Mouse (Mus musculus) stomach, postnatal 0 days (tissue): ENCODE data around the gene Prox2. TPM values are rescaled to one million over a fixed set of nuclear protein-coding genes. Genes with fewer than 3 reads are reported as not detected.
A peak's percentile ranks its signal among the peaks of the same experiment; 100 is the strongest.

ENCODE experiments used
- ATAC-seq: fragments of 200-750 bp; cut with Nextera tagmentation; 2 replicates; pipeline ENCODE4 v1.8.0; 2017; ENCODE audit not compliant: low FRiP score, low TSS enrichment
- DNase-seq: peaks from one replicate; pipeline ENCODE4 v3.0.0-alpha.2; 2016; ENCODE audit warnings: low spot score
- H3K27ac ChIP-seq: fragments of 300-500 bp; sonication (generic); replicated peaks from 2 replicates; pipeline ENCODE4 v1.5.1; 2014; ENCODE audit warnings: mild to moderate bottlenecking, control low read depth
- H3K27me3 ChIP-seq: fragments of 300-500 bp; sonication (generic); 2 replicates; pipeline ENCODE4 v1.6.1; 2014; ENCODE audit warnings: low read length; ENCODE audit not compliant: control insufficient read depth, insufficient read depth
- H3K36me3 ChIP-seq: fragments of 300-500 bp; sonication (generic); 2 replicates; pipeline ENCODE4 v1.6.1; 2014; ENCODE audit warnings: low read length, mixed read lengths; ENCODE audit not compliant: control insufficient read depth, insufficient read depth
- H3K4me1 ChIP-seq: fragments of 300-500 bp; sonication (generic); replicated peaks from 2 replicates; pipeline ENCODE4 v1.6.1; 2014; ENCODE audit warnings: antibody characterized with exemption; ENCODE audit not compliant: control insufficient read depth, insufficient read depth
- H3K4me2 ChIP-seq: fragments of 300-500 bp; sonication (generic); replicated peaks from 2 replicates; pipeline ENCODE4 v1.6.1; 2014; ENCODE audit warnings: low read depth, mild to moderate bottlenecking, control low read depth, moderate library complexity
- H3K4me3 ChIP-seq: fragments of 300-500 bp; sonication (generic); 2 replicates; pipeline ENCODE4 v1.5.1; 2014; ENCODE audit warnings: low read depth, low read length, control low read depth
- H3K9ac ChIP-seq: fragments of 300-500 bp; sonication (generic); 2 replicates; pipeline ENCODE4 v1.6.1; 2014; ENCODE audit warnings: mild to moderate bottlenecking, low read length, control low read depth, mixed read lengths
- H3K9me3 ChIP-seq: fragments of 300-500 bp; sonication (generic); 2 replicates; pipeline ENCODE4 v1.6.1; 2016; ENCODE audit warnings: low read length; ENCODE audit not compliant: control insufficient read depth
- CTCF ChIP-seq: IDR thresholded peaks from 2 replicates; pipeline ENCODE4 v1.5.1; 2016; ENCODE audit warnings: antibody characterized with exemption, low read depth, mild to moderate bottlenecking, moderate library complexity
- EP300 ChIP-seq: optimal IDR thresholded peaks from 2 replicates; pipeline ENCODE3; 2016; ENCODE audit warnings: antibody characterized with exemption
- WGBS: fragments of 180-500 bp; shearing (Covaris S2); extraction: QIAGEN DNeasy Blood & Tissue Kit; methylation state at CpG from one replicate; pipeline ENCODE4 v1.1.7; 2014; 5-methylcytosine and 5-hydroxymethylcytosine counted together
- polyA plus RNA-seq: library from polyadenylated mRNA; unstranded; fragments of >200 nt; fragmentation: Nextera tagmentation; extraction: Ambion mirVana; gene quantifications from 2 replicates; pipeline ENCODE4 v1.2.1, GENCODE M21; 2015

Prox2 gene
- polyA plus RNA-seq, 1 experiment from 2014 or later: 1.9 TPM

GRCm38 (mm10) chr12:85153011-85153410 is 42.5 kb upstream of the Prox2 start:
- no peak overlapping the region for H3K4me2 ChIP-seq
- H3K27me3 ChIP-seq: no peaks in the 10 kb centered on the region
- no peaks in the 10 kb centered on the region for H3K36me3 ChIP-seq
- no peak overlapping the region for H3K9ac ChIP-seq
- no peak overlapping the region for H3K4me3 ChIP-seq
- no peak for TF ChIP-seq CTCF
- no peak for TF ChIP-seq EP300
- ATAC-seq (no peak), DNase-seq (no peak)
- H3K9me3 ChIP-seq: no peaks in the 10 kb centered on the region
- WGBS: 54% methylated on average over 3 of the region's 3 CpGs
- H3K4me1 ChIP-seq: no peaks in the 10 kb centered on the region
- H3K27ac ChIP-seq: no peak overlapping the region

- ATAC-seq (peak; percentile 53), DNase-seq (peak; percentile 54)
- Histone ChIP-seq H3K4me2 (peak within 1 kb of the TSS; percentile 34), H3K36me3 (no peaks in the 10 kb centered on the region), H3K4me1 (no peaks in the 10 kb centered on the region), H3K4me3 (0 out of 2 replicates have a peak within 1 kb of the TSS, but pooled peaks have one; percentile 1), H3K9ac (no peak within 1 kb of the TSS), H3K9me3 (no peaks in the 10 kb centered on the region), H3K27ac (no peak within 1 kb of the TSS), H3K27me3 (no peaks in the 10 kb centered on the region)
- TF ChIP-seq EP300 (no peak), CTCF (no peak)
- 16% methylated on average over 28 of the region's 28 CpGs for WGBS
Observed at GRCm38 (mm10) chr12:85151002-85151774, 40.6 kb upstream of the Prox2 start, which contains the start of gene Rps6kl1. Gene Rps6kl1, minus strand, starts transcription at chr12:85151264.

GRCm38 (mm10) chr12:85150321-85151001 is 39.9 kb upstream of the Prox2 start:
- TF ChIP-seq CTCF (no peak), EP300 (no peak)
- Histone ChIP-seq H3K9me3 (no peaks in the 10 kb centered on the region), H3K4me2 (peak overlapping the region; percentile 34), H3K27me3 (no peaks in the 10 kb centered on the region), H3K4me3 (0 out of 2 replicates have a peak overlapping the region, but pooled peaks have one; percentile 1), H3K36me3 (no peaks in the 10 kb centered on the region), H3K9ac (no peak overlapping the region), H3K4me1 (no peaks in the 10 kb centered on the region), H3K27ac (no peak overlapping the region)
- 0 out of 2 replicates have a peak, but pooled peaks have one; percentile 19 for ATAC-seq
- DNase-seq: no peak
- WGBS: 23% methylated on average over 20 of the region's 20 CpGs

- Histone ChIP-seq H3K36me3 (no peaks in the 10 kb centered on the region), H3K27ac (no peak overlapping the region), H3K4me1 (no peaks in the 10 kb centered on the region), H3K27me3 (no peaks in the 10 kb centered on the region), H3K4me2 (no peak overlapping the region), H3K4me3 (no peak overlapping the region), H3K9ac (no peak overlapping the region), H3K9me3 (no peaks in the 10 kb centered on the region)
- WGBS: 79% methylated on average over 9 of the region's 9 CpGs
- no peak for TF ChIP-seq CTCF
- TF ChIP-seq EP300: no peak
- DNase-seq (no peak), ATAC-seq (0 out of 2 replicates have a peak, but pooled peaks have one; percentile 4)
Observed at GRCm38 (mm10) chr12:85146881-85147280, 36.3 kb upstream of the Prox2 start.

- Histone ChIP-seq H3K27me3 (no peaks in the 10 kb centered on the region), H3K4me1 (no peaks in the 10 kb centered on the region), H3K4me3 (no peak overlapping the region), H3K4me2 (no peak overlapping the region), H3K36me3 (no peaks in the 10 kb centered on the region), H3K9me3 (no peaks in the 10 kb centered on the region), H3K9ac (no peak overlapping the region), H3K27ac (no peak overlapping the region; the same call in 1 of the 2 replicates)
- 0 out of 2 replicates have a peak, but pooled peaks have one; percentile 19 for ATAC-seq
- WGBS: 35% methylated on average over 9 of the region's 11 CpGs
- TF ChIP-seq EP300 (no peak), CTCF (no peak)
- no peak for DNase-seq
Observed at GRCm38 (mm10) chr12:85146355-85146754, 35.8 kb upstream of the Prox2 start.

- Histone ChIP-seq H3K9ac (no peak overlapping the region), H3K36me3 (no peaks in the 10 kb centered on the region), H3K4me3 (no peak overlapping the region), H3K4me2 (no peak overlapping the region), H3K4me1 (no peaks in the 10 kb centered on the region), H3K27ac (no peak overlapping the region; the same call in 1 of the 2 replicates), H3K27me3 (no peaks in the 10 kb centered on the region), H3K9me3 (no peaks in the 10 kb centered on the region)
- TF ChIP-seq EP300 (no peak), CTCF (no peak)
- DNase-seq (no peak), ATAC-seq (no peak; the same call in 1 of the 2 replicates)
- 52% methylated on average over 9 of the region's 9 CpGs for WGBS
Observed at GRCm38 (mm10) chr12:85145630-85146029, 35.1 kb upstream of the Prox2 start.
